Mouse (Mus musculus) kidney, adult 2 months (tissue): ENCODE measurements around the gene Ccdc85b.
"Not testable (repeated sequence)": the region's sequence is repeated elsewhere in the genome, so short reads cannot be mapped to it uniquely, and the experiment has no call there.

Experiments
- CTCF ChIP-seq: fragments of 200-500 bp; conservative IDR thresholded peaks from 2 replicates; pipeline ENCODE4 v1.5.1; 2011; ENCODE audit warnings: low read depth, mild to moderate bottlenecking, control low read depth, low read length, moderate library complexity, mixed read lengths; ENCODE audit not compliant: insufficient read depth, insufficient read length
- POLR2A ChIP-seq: fragments of 200-500 bp; IDR thresholded peaks from one replicate; pipeline ENCODE4 v1.6.1; 2011; ENCODE audit warnings: low read depth, low read length, control low read depth

- TF ChIP-seq CTCF, POLR2A: not testable (repeated sequence)
Measured at GRCm38 (mm10) chr19:5489721-5490120, 32.0 kb upstream of the Ccdc85b start.
